Mouse (Mus musculus): ENCODE data around the gene H2al1c. TPM values are rescaled to one million over a fixed set of nuclear protein-coding genes. Genes with fewer than 3 reads are reported as not detected.

Gene H2al1c
- polyA plus RNA-seq, 1 experiment from 2014 or later: not detected

- WGBS: 81% methylated on average over 3 of the region's 3 CpGs
- H3K36me3 ChIP-seq (ENCODE audit: control insufficient read depth, insufficient read depth): no peaks in the 10 kb centered on the region
- H3K4me3 ChIP-seq (replicated peaks; ENCODE audit: low read length): no peak overlapping the region
- ATAC-seq: no peak
- H3K4me2 ChIP-seq (ENCODE audit: low read length): no peak overlapping the region
- no peak overlapping the region for H3K9ac ChIP-seq (replicated peaks; ENCODE audit: low read depth, low read length)
- no peak overlapping the region for H3K27ac ChIP-seq (ENCODE audit: low read length)
- peaks cover 4% of the 10 kb centered on the region; the same call in 1 of the 2 replicates for H3K4me1 ChIP-seq (replicated peaks; ENCODE audit: control insufficient read depth, insufficient read depth, low read length)
- H3K27me3 ChIP-seq (replicated peaks; ENCODE audit: control insufficient read depth, insufficient read depth, low read length): no peaks in the 10 kb centered on the region
- no peaks in the 10 kb centered on the region for H3K9me3 ChIP-seq (ENCODE audit: control insufficient read depth, low read length)
These were observed 41.3 kb downstream of the H2al1c start for GRCm38 (mm10) chrX:11346756-11347155.

Other genes with a start within 250 kb of the H2al1c start
- gene H2al1a, start 6.4 kb upstream of the H2al1c start, polyA plus RNA-seq (2015; fragmentation: Nextera tagmentation; extraction: Ambion mirVana): not detected in 2 replicates
- not detected in 2 replicates for gene H2al1b, start 3.2 kb upstream of the H2al1c start, polyA plus RNA-seq (2015; fragmentation: Nextera tagmentation; extraction: Ambion mirVana)
- gene H2al1d, start 3.2 kb downstream of the H2al1c start, polyA plus RNA-seq (2015; fragmentation: Nextera tagmentation; extraction: Ambion mirVana): not detected in 2 replicates
- not detected in 2 replicates for gene H2al1e, start 6.3 kb downstream of the H2al1c start, polyA plus RNA-seq (2015; fragmentation: Nextera tagmentation; extraction: Ambion mirVana)
- not detected in 2 replicates for gene H2al1f, start 9.5 kb downstream of the H2al1c start, polyA plus RNA-seq (2015; fragmentation: Nextera tagmentation; extraction: Ambion mirVana)
- not detected in 2 replicates for gene H2al1g, start 12.6 kb downstream of the H2al1c start, polyA plus RNA-seq (2015; fragmentation: Nextera tagmentation; extraction: Ambion mirVana)
- gene H2al1h, start 15.8 kb downstream of the H2al1c start, polyA plus RNA-seq (2015; fragmentation: Nextera tagmentation; extraction: Ambion mirVana): not detected in 2 replicates
- gene H2al1i, start 19.0 kb downstream of the H2al1c start, polyA plus RNA-seq (2015; fragmentation: Nextera tagmentation; extraction: Ambion mirVana): not detected in 2 replicates
- not detected in 2 replicates for gene H2al1j, start 22.2 kb downstream of the H2al1c start, polyA plus RNA-seq (2015; fragmentation: Nextera tagmentation; extraction: Ambion mirVana)

Data from forebrain, embryonic 16.5 days (tissue).